Mouse (Mus musculus) testis, adult 2 months (tissue): ENCODE data around the gene AI464131.

Experiments used
- CTCF ChIP-seq: fragments of 200-500 bp; IDR thresholded peaks from 2 replicates; pipeline ENCODE4 v1.5.1; 2012; ENCODE audit warnings: low read depth, mild to moderate bottlenecking, inconsistent platforms, low read length, moderate library complexity; ENCODE audit not compliant: control insufficient read depth, insufficient read depth, insufficient replicate concordance
- POLR2A ChIP-seq: fragments of 200-500 bp; IDR thresholded peaks from 2 replicates; pipeline ENCODE4 v1.6.1; 2012; ENCODE audit warnings: low read depth, mild to moderate bottlenecking, inconsistent platforms, low read length, moderate library complexity; ENCODE audit not compliant: control insufficient read depth

GRCm38 (mm10) chr4:41494378-41494777 lies 8.5 kb downstream of the AI464131 start:
- TF ChIP-seq CTCF: no peak
- no peak for TF ChIP-seq POLR2A
